Mouse (Mus musculus): ENCODE measurements at regions not wholly inside any gene's neighbourhood (a gene's known extent, or its start where the extent isn't known, plus 50 kb on each side); places are given as distances from the start of the nearest gene placed in this dataset.

GRCm38 (mm10) chr12:32315099-32315783 lies 63.3 kb upstream of the Ccdc71l start:
- H3K79me2 ChIP-seq (ENCODE audit: inconsistent target): no peaks in the 10 kb centered on the region
- WGBS (ENCODE audit: missing documents): 100% methylated on average over 1 of the region's 1 CpGs
- H3K4me3 ChIP-seq (ENCODE audit: inconsistent target): no peak overlapping the region
- no peak overlapping the region for H3K27ac ChIP-seq
- H3K36me3 ChIP-seq (ENCODE audit: inconsistent target): no peaks in the 10 kb centered on the region

All from macrophage (primary cell).